Mouse (Mus musculus): ENCODE data around the gene Xylb. TPM values are rescaled to one million over a fixed set of nuclear protein-coding genes. Genes with fewer than 3 reads are reported as not detected.

Xylb gene
- polyA plus RNA-seq, 1 experiment from 2014 or later: 8.2 TPM

GRCm38 (mm10) chr9:119321392-119322229 is 35.6 kb upstream of the Xylb start:
- peaks cover 2% of the 10 kb centered on the region; the same call in 1 of the 2 replicates for H3K36me3 ChIP-seq (replicated peaks; ENCODE audit: insufficient read depth, low read length)
- H3K9ac ChIP-seq (replicated peaks): peak overlapping the region; percentile 84
- H3K9me3 ChIP-seq (ENCODE audit: low read length): no peaks in the 10 kb centered on the region
- H3K4me2 ChIP-seq (ENCODE audit: low read depth, low read length): peak overlapping the region; percentile 97
- peak; percentile 1 for ATAC-seq
- 1% methylated on average over 48 of the region's 59 CpGs for WGBS (ENCODE audit: insufficient replicate concordance)
- H3K4me1 ChIP-seq (ENCODE audit: insufficient read depth): peaks cover 13% of the 10 kb centered on the region
- H3K4me3 ChIP-seq (ENCODE audit: low read depth, low read length): peak overlapping the region; percentile 82
- TF ChIP-seq CTCF (IDR thresholded peaks at IDR 0.05; ENCODE audit: low read depth) (no peak), EP300 (IDR thresholded peaks at IDR 0.05; ENCODE audit: low read depth) (no peak)
- H3K27me3 ChIP-seq (ENCODE audit: insufficient read depth, low read length): no peaks in the 10 kb centered on the region
- DNase-seq: no peak
- peak overlapping the region; percentile 96 for H3K27ac ChIP-seq (ENCODE audit: low read depth)

GRCm38 (mm10) chr9:119322289-119323259 is 34.6 kb upstream of the Xylb start, which contains the start of gene Oxsr1:
TSS of gene Oxsr1 (minus strand) at chr9:119322427.
- Histone ChIP-seq H3K9ac (replicated peaks) (peak within 1 kb of the TSS; percentile 84), H3K9me3 (ENCODE audit: low read length) (no peaks in the 10 kb centered on the region), H3K4me2 (ENCODE audit: low read depth, low read length) (peak within 1 kb of the TSS; percentile 97), H3K27me3 (ENCODE audit: insufficient read depth, low read length) (no peaks in the 10 kb centered on the region), H3K36me3 (replicated peaks; ENCODE audit: insufficient read depth, low read length) (peaks cover under 1% of the 10 kb centered on the region; the same call in 1 of the 2 replicates), H3K4me1 (ENCODE audit: insufficient read depth) (peaks cover 13% of the 10 kb centered on the region), H3K27ac (ENCODE audit: low read depth) (peak within 1 kb of the TSS; percentile 96), H3K4me3 (ENCODE audit: low read depth, low read length) (peak within 1 kb of the TSS; percentile 82)
- ATAC-seq (peak; percentile 94), DNase-seq (peak; percentile 99)
- TF ChIP-seq CTCF (IDR thresholded peaks at IDR 0.05; ENCODE audit: low read depth) (peak; percentile 67), EP300 (IDR thresholded peaks at IDR 0.05; ENCODE audit: low read depth) (peak; percentile 56)
- whole genome bisulfite sequencing (ENCODE audit: insufficient replicate concordance): under 1% methylated on average over 74 of the region's 76 CpGs

- Histone ChIP-seq H3K36me3 (replicated peaks; ENCODE audit: insufficient read depth, low read length) (no peaks in the 10 kb centered on the region; the same call in 1 of the 2 replicates), H3K4me2 (ENCODE audit: low read depth, low read length) (peak overlapping the region; percentile 70), H3K27me3 (ENCODE audit: insufficient read depth, low read length) (no peaks in the 10 kb centered on the region), H3K4me3 (ENCODE audit: low read depth, low read length) (peak overlapping the region; percentile 82), H3K9ac (replicated peaks) (peak overlapping the region; percentile 69), H3K4me1 (ENCODE audit: insufficient read depth) (peaks cover 13% of the 10 kb centered on the region), H3K27ac (ENCODE audit: low read depth) (peak overlapping the region; percentile 96), H3K9me3 (ENCODE audit: low read length) (no peaks in the 10 kb centered on the region)
- WGBS (ENCODE audit: insufficient replicate concordance): 2% methylated on average over 9 of the region's 9 CpGs
- ATAC-seq (no peak), DNase-seq (no peak)
- no peak for TF ChIP-seq EP300 (IDR thresholded peaks at IDR 0.05; ENCODE audit: low read depth)
- TF ChIP-seq CTCF (IDR thresholded peaks at IDR 0.05; ENCODE audit: low read depth): no peak
Observed at GRCm38 (mm10) chr9:119323260-119323645, 33.9 kb upstream of the Xylb start.

GRCm38 (mm10) chr9:119324130-119324529 is 33.1 kb upstream of the Xylb start:
- H3K4me3 ChIP-seq (ENCODE audit: low read depth, low read length): no peak overlapping the region

GRCm38 (mm10) chr9:119328488-119328887 is 28.7 kb upstream of the Xylb start:
- no peak for DNase-seq
- no peak for TF ChIP-seq EP300 (IDR thresholded peaks at IDR 0.05; ENCODE audit: low read depth)
- TF ChIP-seq CTCF (IDR thresholded peaks at IDR 0.05; ENCODE audit: low read depth): no peak

More at GRCm38 (mm10) chr9:119324130-119324529, 33.1 kb upstream of the Xylb start:
- no peaks in the 10 kb centered on the region for H3K36me3 ChIP-seq (replicated peaks; ENCODE audit: insufficient read depth, low read length)
- DNase-seq (no peak), ATAC-seq (no peak)
- H3K27me3 ChIP-seq (ENCODE audit: insufficient read depth, low read length): no peaks in the 10 kb centered on the region
- no peaks in the 10 kb centered on the region for H3K9me3 ChIP-seq (ENCODE audit: low read length)
- H3K4me1 ChIP-seq (ENCODE audit: insufficient read depth): peaks cover 13% of the 10 kb centered on the region
- TF ChIP-seq EP300 (IDR thresholded peaks at IDR 0.05; ENCODE audit: low read depth): no peak
- no peak for TF ChIP-seq CTCF (IDR thresholded peaks at IDR 0.05; ENCODE audit: low read depth)
- 47% methylated on average over 1 of the region's 1 CpGs for WGBS (ENCODE audit: insufficient replicate concordance)
- peak overlapping the region; percentile 96; the same call in 1 of the 2 replicates for H3K27ac ChIP-seq (ENCODE audit: low read depth)
- H3K9ac ChIP-seq (replicated peaks): no peak overlapping the region
- peak overlapping the region; percentile 70 for H3K4me2 ChIP-seq (ENCODE audit: low read depth, low read length)

More at GRCm38 (mm10) chr9:119328488-119328887, 28.7 kb upstream of the Xylb start:
- no peak overlapping the region for H3K4me2 ChIP-seq (ENCODE audit: low read depth, low read length)
- no peak for ATAC-seq
- no peaks in the 10 kb centered on the region for H3K27me3 ChIP-seq (ENCODE audit: insufficient read depth, low read length)
- WGBS (ENCODE audit: insufficient replicate concordance): 30% methylated on average over 3 of the region's 3 CpGs
- no peak overlapping the region for H3K27ac ChIP-seq (ENCODE audit: low read depth)
- H3K36me3 ChIP-seq (replicated peaks; ENCODE audit: insufficient read depth, low read length): no peaks in the 10 kb centered on the region
- no peak overlapping the region for H3K4me3 ChIP-seq (ENCODE audit: low read depth, low read length)
- peaks cover 3% of the 10 kb centered on the region; the same call in 1 of the 2 replicates for H3K4me1 ChIP-seq (ENCODE audit: insufficient read depth)
- H3K9me3 ChIP-seq (ENCODE audit: low read length): no peaks in the 10 kb centered on the region
- no peak overlapping the region for H3K9ac ChIP-seq (replicated peaks)

Measured in liver, postnatal 0 days (tissue).